Mouse (Mus musculus) heart, embryonic 12.5 days (tissue): ENCODE measurements around the gene Ccdc158. TPM values are rescaled to one million over a fixed set of nuclear protein-coding genes. Genes with fewer than 3 reads are reported as not detected.

Source experiments
- ATAC-seq: fragments of 200-750 bp; cut with Nextera tagmentation; 2 replicates; pipeline ENCODE4 v1.8.0; 2017; ENCODE audit warnings: moderate TSS enrichment, moderate library complexity; ENCODE audit not compliant: insufficient number of reproducible peaks, low FRiP score
- H3K27ac ChIP-seq: fragments of 300-500 bp; sonication (generic); 2 replicates; pipeline ENCODE4 v1.5.1; 2016; ENCODE audit warnings: mild to moderate bottlenecking, moderate library complexity; ENCODE audit not compliant: poor library complexity, severe bottlenecking
- H3K27me3 ChIP-seq: fragments of 300-500 bp; sonication (generic); replicated peaks from 2 replicates; pipeline ENCODE4 v1.6.1; 2016; ENCODE audit warnings: mild to moderate bottlenecking, moderate library complexity
- H3K36me3 ChIP-seq: fragments of 300-500 bp; sonication (generic); 2 replicates; pipeline ENCODE4 v1.6.1; 2016; ENCODE audit warnings: mild to moderate bottlenecking, moderate library complexity
- H3K4me1 ChIP-seq: fragments of 300-500 bp; sonication (generic); replicated peaks from 2 replicates; pipeline ENCODE4 v1.6.1; 2016; ENCODE audit warnings: mild to moderate bottlenecking
- H3K4me2 ChIP-seq: fragments of 300-500 bp; sonication (generic); 2 replicates; pipeline ENCODE4 v1.6.1; 2016; ENCODE audit warnings: mild to moderate bottlenecking, moderate library complexity
- H3K4me3 ChIP-seq: fragments of 300-500 bp; sonication (generic); 2 replicates; pipeline ENCODE4 v1.5.1; 2016; ENCODE audit warnings: mild to moderate bottlenecking
- H3K9ac ChIP-seq: fragments of 300-500 bp; sonication (generic); 2 replicates; pipeline ENCODE4 v1.6.1; 2016; ENCODE audit warnings: mild to moderate bottlenecking, moderate library complexity
- H3K9me3 ChIP-seq: fragments of 300-500 bp; sonication (generic); replicated peaks from 2 replicates; pipeline ENCODE4 v1.6.1; 2016; ENCODE audit warnings: mild to moderate bottlenecking, moderate library complexity
- WGBS: fragments of 180-500 bp; shearing (Covaris S2); methylation state at CpG from one replicate; pipeline ENCODE4 v1.1.7; 2016; 5-methylcytosine and 5-hydroxymethylcytosine counted together
- polyA plus RNA-seq: library from polyadenylated mRNA; unstranded; fragments of >200 nt; fragmentation: Nextera tagmentation; extraction: Ambion mirVana; gene quantifications from 2 replicates; pipeline ENCODE4 v1.2.1, GENCODE M21; 2016

The Ccdc158 gene
- polyA plus RNA-seq, 1 experiment from 2014 or later: 1.1 TPM

DNA sequence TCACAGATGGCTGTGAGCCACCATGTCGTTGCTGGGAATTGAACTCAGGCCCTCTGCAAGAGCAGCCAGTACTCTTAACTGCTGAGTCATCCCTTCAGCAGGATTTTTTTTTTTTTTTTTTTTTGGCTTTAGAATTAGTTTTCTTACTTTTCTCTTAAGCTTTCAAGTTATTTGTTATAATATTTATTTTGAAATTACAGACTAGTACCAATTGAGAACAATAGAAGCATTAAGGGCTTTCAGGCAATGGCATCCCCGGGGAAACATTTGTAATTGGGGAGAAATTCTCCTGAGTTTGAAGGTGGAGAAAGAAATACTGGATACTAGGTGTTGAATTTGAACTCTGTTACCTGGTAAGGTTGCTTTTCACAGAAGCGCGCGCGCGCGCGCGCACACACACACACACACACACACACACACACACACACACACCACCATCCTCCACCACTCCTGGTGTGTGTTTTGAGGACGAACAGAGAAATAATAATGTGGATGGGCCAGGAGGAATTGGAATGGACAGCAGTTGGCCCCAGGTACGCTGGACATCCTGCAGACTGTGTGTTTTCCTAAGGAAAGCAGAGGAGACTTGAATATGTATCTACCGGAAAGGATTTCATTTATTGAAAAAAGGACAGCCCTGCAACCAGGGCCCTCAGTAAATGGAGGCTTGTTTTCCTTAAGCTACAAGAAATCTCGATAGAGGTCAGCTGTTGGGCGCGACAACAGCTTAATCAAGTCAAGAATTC, 9.8 kb upstream of the Ccdc158 start:
- H3K9ac ChIP-seq: no peak overlapping the region
- H3K4me1 ChIP-seq: peaks cover 3% of the 10 kb centered on the region; the same call in 1 of the 2 replicates
- no peak overlapping the region for H3K4me3 ChIP-seq
- H3K9me3 ChIP-seq: no peaks in the 10 kb centered on the region
- 87% methylated on average over 16 of the region's 16 CpGs for WGBS
- no peak overlapping the region for H3K4me2 ChIP-seq
- no peaks in the 10 kb centered on the region for H3K36me3 ChIP-seq
- no peak overlapping the region for H3K27ac ChIP-seq
- ATAC-seq: no peak
- H3K27me3 ChIP-seq: 0 out of 2 replicates have a peak, but pooled peaks cover 5% of the 10 kb centered on the region

DNA sequence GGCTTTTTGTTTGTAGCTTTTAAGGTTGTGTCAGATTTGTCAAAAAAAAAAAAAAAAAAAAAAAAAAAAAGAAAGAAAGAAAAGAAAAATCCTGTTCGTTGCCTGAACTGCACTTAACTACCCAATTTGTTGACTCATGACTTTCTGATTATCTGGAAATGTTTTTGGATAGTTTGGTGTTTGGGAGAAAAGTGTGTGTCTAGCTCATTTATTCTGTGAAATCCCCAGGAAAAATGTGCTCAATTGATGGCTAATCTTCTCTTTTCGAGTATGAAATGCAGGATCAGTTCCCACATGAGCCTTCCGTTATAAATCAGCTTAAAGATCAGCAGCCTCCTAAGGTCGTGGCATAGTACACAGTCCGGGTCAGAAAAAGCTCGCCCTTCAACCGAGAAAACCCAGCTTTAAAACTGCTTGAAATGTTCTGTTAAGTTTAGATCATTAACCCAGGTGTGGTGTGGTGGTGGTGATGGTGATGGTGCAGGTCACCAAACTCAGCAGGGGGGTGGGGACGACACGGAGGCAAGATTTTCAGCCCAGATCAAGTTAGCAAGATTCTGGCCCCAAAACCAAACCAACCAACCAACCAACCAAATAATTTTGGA, 8.9 kb upstream of the Ccdc158 start:
- Histone ChIP-seq H3K9me3 (no peaks in the 10 kb centered on the region), H3K36me3 (no peaks in the 10 kb centered on the region), H3K9ac (peak overlapping the region; percentile 77; the same call in 1 of the 2 replicates), H3K4me3 (peak overlapping the region; percentile 72), H3K27me3 (0 out of 2 replicates have a peak, but pooled peaks cover 5% of the 10 kb centered on the region), H3K27ac (no peak overlapping the region), H3K4me2 (peak overlapping the region; percentile 99), H3K4me1 (peaks cover 3% of the 10 kb centered on the region; the same call in 1 of the 2 replicates)
- ATAC-seq: no peak
- 33% methylated on average over 9 of the region's 9 CpGs for WGBS

DNA sequence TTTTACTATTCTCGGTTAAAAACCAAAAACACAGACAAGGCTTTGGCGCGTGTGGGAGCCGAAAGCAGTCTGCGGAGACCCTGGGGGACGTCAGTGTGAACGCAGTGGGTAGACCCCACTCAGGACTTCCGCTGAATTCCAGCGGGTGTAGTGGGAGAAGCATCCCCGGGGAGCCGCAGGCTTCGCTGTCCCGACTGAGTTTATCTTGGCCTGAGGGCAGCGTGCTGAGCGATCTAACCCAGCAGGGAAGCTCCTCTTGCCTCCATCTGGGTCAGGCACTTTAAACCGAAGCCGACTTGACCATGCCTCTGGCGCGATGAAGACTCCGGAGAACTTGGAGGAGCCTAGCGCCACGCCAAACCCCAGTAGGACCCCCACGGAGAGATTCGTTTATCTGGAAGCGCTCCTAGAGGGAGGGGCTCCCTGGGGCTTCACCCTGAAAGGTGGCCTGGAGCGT, 8.3 kb upstream of the Ccdc158 start, which contains the start of gene Shroom3:
Gene Shroom3 (plus strand): TSS at position 85 of the 457 bp plus-strand sequence.
- H3K27me3 ChIP-seq: 0 out of 2 replicates have a peak, but pooled peaks cover 5% of the 10 kb centered on the region
- peak within 1 kb of the TSS; percentile 72 for H3K4me3 ChIP-seq
- under 1% methylated on average over 26 of the region's 26 CpGs for WGBS
- H3K9ac ChIP-seq: peak within 1 kb of the TSS; percentile 77
- peak within 1 kb of the TSS; percentile 81 for H3K27ac ChIP-seq
- H3K36me3 ChIP-seq: no peaks in the 10 kb centered on the region
- peak within 1 kb of the TSS; percentile 99 for H3K4me2 ChIP-seq
- H3K9me3 ChIP-seq: no peaks in the 10 kb centered on the region
- peaks cover 3% of the 10 kb centered on the region; the same call in 1 of the 2 replicates for H3K4me1 ChIP-seq
- no peak for ATAC-seq

DNA sequence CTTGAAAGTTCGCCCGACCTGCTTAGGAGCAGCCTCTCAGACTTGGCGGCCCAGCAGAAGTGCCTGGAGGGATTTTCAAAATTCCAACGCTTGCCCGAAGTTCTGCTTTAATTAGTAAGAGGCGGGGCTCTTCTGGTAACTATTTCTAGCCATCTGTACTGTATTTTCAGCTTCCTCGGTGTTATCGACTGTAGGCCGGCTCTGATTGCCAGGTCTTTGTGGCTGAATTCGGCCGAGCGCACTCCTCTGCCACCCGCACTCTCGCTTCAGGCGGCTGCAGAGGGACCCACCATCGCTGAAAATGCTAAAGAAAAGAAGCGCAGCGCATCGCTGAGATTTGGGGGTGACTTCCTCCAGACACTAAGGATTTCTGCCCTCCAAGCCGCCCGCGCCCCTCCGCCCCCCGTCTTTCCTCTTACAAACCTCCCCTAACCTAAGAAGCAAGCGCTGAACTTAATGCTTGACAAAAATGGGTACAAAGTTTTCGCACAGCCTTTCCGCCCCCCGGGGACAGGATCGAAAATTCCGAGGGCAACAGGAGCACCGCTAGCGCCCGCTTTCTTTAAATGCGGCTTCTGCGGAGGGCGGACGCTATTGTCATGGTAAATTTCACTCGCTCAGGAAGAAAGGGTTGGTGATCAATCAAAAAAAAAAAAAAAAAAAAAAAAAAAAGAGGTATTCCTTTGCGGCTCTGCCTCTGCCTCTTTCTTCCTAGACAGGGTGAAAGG, 7.7 kb upstream of the Ccdc158 start:
- ATAC-seq: no peak
- WGBS: under 1% methylated on average over 39 of the region's 39 CpGs

GRCm38 (mm10) chr5:92681861-92682260, 6.8 kb upstream of the Ccdc158 start:
- ATAC-seq: no peak
- Histone ChIP-seq H3K27ac (no peak overlapping the region), H3K9ac (no peak overlapping the region), H3K9me3 (no peaks in the 10 kb centered on the region), H3K4me2 (no peak overlapping the region), H3K4me1 (peaks cover 3% of the 10 kb centered on the region; the same call in 1 of the 2 replicates), H3K36me3 (no peaks in the 10 kb centered on the region), H3K27me3 (0 out of 2 replicates have a peak, but pooled peaks cover 5% of the 10 kb centered on the region), H3K4me3 (no peak overlapping the region)
- WGBS: 88% methylated on average over 10 of the region's 10 CpGs

More for the DNA sequence above, 7.7 kb upstream of the Ccdc158 start:
- Histone ChIP-seq H3K4me3 (peak overlapping the region; percentile 72), H3K27ac (peak overlapping the region; percentile 81), H3K9me3 (no peaks in the 10 kb centered on the region), H3K4me1 (peaks cover 3% of the 10 kb centered on the region; the same call in 1 of the 2 replicates), H3K9ac (peak overlapping the region; percentile 77), H3K4me2 (peak overlapping the region; percentile 99), H3K27me3 (0 out of 2 replicates have a peak, but pooled peaks cover 5% of the 10 kb centered on the region), H3K36me3 (no peaks in the 10 kb centered on the region)

DNA sequence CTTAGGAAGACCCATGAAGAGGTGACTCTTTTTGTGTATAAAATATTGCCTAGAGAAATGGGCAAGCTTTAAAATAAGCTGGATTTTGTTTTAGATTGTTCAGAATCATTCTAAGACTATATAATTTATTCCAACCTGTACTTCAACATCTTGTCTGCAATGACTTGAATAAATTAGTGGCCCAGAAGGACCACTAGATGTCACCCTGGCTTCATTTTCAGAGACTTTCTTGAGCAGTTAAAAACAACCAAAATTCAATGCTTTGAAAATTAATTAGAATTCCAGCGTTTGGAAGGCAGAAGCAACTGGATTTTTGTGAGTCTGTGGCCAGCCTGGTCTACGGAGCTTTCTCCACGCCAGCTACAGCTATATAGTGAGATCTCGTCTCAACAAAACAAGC, 4.4 kb upstream of the Ccdc158 start:
- WGBS: 28% methylated on average over 4 of the region's 4 CpGs
- H3K9me3 ChIP-seq: no peaks in the 10 kb centered on the region
- no peak overlapping the region for H3K4me3 ChIP-seq
- no peak overlapping the region for H3K27ac ChIP-seq
- H3K36me3 ChIP-seq: no peaks in the 10 kb centered on the region
- H3K4me2 ChIP-seq: no peak overlapping the region
- no peak overlapping the region for H3K9ac ChIP-seq
- peaks cover 13% of the 10 kb centered on the region for H3K4me1 ChIP-seq
- 0 out of 2 replicates have a peak, but pooled peaks cover 5% of the 10 kb centered on the region for H3K27me3 ChIP-seq
- ATAC-seq: no peak

GRCm38 (mm10) chr5:92675574-92675920, 476 bp upstream of the Ccdc158 start:
- no peaks in the 10 kb centered on the region for H3K9me3 ChIP-seq
- peaks cover 10% of the 10 kb centered on the region for H3K4me1 ChIP-seq
- peak overlapping the region; percentile 84 for H3K4me2 ChIP-seq
- peak overlapping the region; percentile 63 for H3K9ac ChIP-seq
- WGBS: 1% methylated on average over 9 of the region's 9 CpGs
- H3K36me3 ChIP-seq: no peaks in the 10 kb centered on the region
- H3K27me3 ChIP-seq: no peaks in the 10 kb centered on the region
- no peak overlapping the region for H3K27ac ChIP-seq
- ATAC-seq: no peak; the same call in 1 of the 2 replicates
- H3K4me3 ChIP-seq: peak overlapping the region; percentile 48

DNA sequence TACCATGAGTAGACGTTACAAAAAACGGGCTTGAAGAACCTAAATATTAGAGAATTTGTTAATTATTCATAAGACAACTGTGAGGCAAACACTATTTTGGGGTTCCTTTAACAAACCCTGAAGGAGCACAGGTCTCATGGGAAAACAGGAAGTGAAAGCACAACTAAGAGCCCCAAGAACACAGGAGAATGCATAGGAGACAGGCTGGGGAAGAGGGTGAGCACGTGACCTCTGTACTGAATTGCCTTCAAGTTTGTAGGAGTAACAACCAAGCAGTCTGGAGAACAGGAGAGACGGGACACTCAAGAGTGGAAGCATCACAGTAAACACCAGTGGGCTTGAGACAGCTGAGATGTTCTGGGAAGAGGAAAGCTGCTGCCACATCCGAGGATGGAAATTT, 8.2 kb downstream of the Ccdc158 start:
- Histone ChIP-seq H3K9me3 (peaks cover 4% of the 10 kb centered on the region), H3K4me1 (no peaks in the 10 kb centered on the region), H3K4me2 (no peak overlapping the region), H3K27me3 (no peaks in the 10 kb centered on the region), H3K36me3 (peaks cover 3% of the 10 kb centered on the region; the same call in 1 of the 2 replicates), H3K27ac (no peak overlapping the region), H3K9ac (no peak overlapping the region), H3K4me3 (no peak overlapping the region)
- 74% methylated on average over 5 of the region's 5 CpGs for WGBS
- no peak for ATAC-seq

GRCm38 (mm10) chr5:92664321-92664720, 10.8 kb downstream of the Ccdc158 start:
- Histone ChIP-seq H3K4me2 (no peak overlapping the region), H3K27ac (no peak overlapping the region), H3K9ac (no peak overlapping the region), H3K9me3 (peaks cover 4% of the 10 kb centered on the region), H3K4me3 (no peak overlapping the region), H3K27me3 (no peaks in the 10 kb centered on the region), H3K36me3 (peaks cover 3% of the 10 kb centered on the region; the same call in 1 of the 2 replicates), H3K4me1 (no peaks in the 10 kb centered on the region)
- 49% methylated on average over 2 of the region's 2 CpGs for WGBS
- ATAC-seq: no peak

GRCm38 (mm10) chr5:92656256-92656655, 18.8 kb downstream of the Ccdc158 start:
- H3K4me3 ChIP-seq: no peak overlapping the region

More at GRCm38 (mm10) chr5:92656256-92656655, 18.8 kb downstream of the Ccdc158 start:
- no peak overlapping the region for H3K4me2 ChIP-seq
- H3K27ac ChIP-seq: no peak overlapping the region
- no peaks in the 10 kb centered on the region for H3K4me1 ChIP-seq
- no peaks in the 10 kb centered on the region for H3K9me3 ChIP-seq
- WGBS: 9% methylated on average over 1 of the region's 1 CpGs
- no peaks in the 10 kb centered on the region for H3K36me3 ChIP-seq
- ATAC-seq: no peak
- H3K27me3 ChIP-seq: no peaks in the 10 kb centered on the region
- H3K9ac ChIP-seq: no peak overlapping the region
